Mouse (Mus musculus) bone marrow macrophage, adult 2 months (primary cell): ENCODE measurements around the gene Krtap13-1.

ENCODE experiments used
- CTCF ChIP-seq: IDR thresholded peaks from 2 replicates; pipeline ENCODE4 v1.5.1; 2012; ENCODE audit warnings: low read depth, mild to moderate bottlenecking, low read length, moderate library complexity
- POLR2A ChIP-seq: IDR thresholded peaks from 2 replicates; pipeline ENCODE4 v1.6.1; 2012; ENCODE audit warnings: mild to moderate bottlenecking, low read depth, low read length, borderline replicate concordance

DNA sequence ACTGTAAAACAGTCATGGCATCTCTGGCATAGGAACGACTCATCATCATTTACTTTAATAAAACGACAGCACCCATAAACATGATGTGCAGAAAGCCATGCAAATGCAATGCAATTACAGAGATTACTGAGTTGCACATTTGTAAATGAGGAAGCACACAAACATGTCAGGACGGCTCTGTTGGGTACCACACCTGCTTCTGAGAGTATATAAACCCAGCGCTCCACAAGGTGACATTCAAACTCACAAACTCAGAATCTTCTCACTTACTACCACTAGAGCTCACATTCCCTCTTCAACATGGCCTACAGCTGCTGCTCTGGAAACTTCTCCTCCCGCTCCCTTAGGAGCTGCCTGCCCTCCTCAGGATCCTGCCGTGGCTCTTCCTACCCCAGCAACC is 48.9 kb downstream of the Krtap13-1 start, which contains the start of gene Gm5965:
- TF ChIP-seq CTCF (no peak), POLR2A (no peak)
